Mouse (Mus musculus) ES-Bruce4 (cell line): ENCODE results near the gene Atp2b2. TPM values are rescaled to one million over a fixed set of nuclear protein-coding genes. Genes with fewer than 3 reads are reported as not detected.
A peak's percentile ranks its signal among the peaks of the same experiment; 100 is the strongest.

Experiments
- H3K27ac ChIP-seq: 2 replicates; pipeline ENCODE4 v1.5.1; 2012; ENCODE audit warnings: low read length, inconsistent platforms; ENCODE audit not compliant: insufficient read depth
- H3K27me3 ChIP-seq: 2 replicates; pipeline ENCODE4 v1.6.1; 2012; ENCODE audit warnings: mild to moderate bottlenecking, low read length, inconsistent platforms; ENCODE audit not compliant: control insufficient read depth, poor library complexity, insufficient read depth, severe bottlenecking
- H3K36me3 ChIP-seq: 2 replicates; pipeline ENCODE4 v1.6.1; 2012; ENCODE audit warnings: inconsistent platforms, mild to moderate bottlenecking, low read length, moderate library complexity; ENCODE audit not compliant: control insufficient read depth, poor library complexity, insufficient read depth, severe bottlenecking
- H3K4me1 ChIP-seq: one replicate; pipeline ENCODE4 v1.8.1; 2011; ENCODE audit warnings: low read length; ENCODE audit not compliant: control insufficient read depth, insufficient read depth
- H3K4me3 ChIP-seq: 2 replicates; pipeline ENCODE4 v1.5.1; 2011; ENCODE audit warnings: low read depth, mild to moderate bottlenecking, low read length
- H3K9ac ChIP-seq: 2 replicates; pipeline ENCODE4 v1.6.1; 2012; ENCODE audit warnings: low read depth, mild to moderate bottlenecking, inconsistent platforms; ENCODE audit not compliant: poor library complexity, severe bottlenecking
- H3K9me3 ChIP-seq: replicated peaks from 2 replicates; pipeline ENCODE4 v1.6.1; 2012; ENCODE audit warnings: mild to moderate bottlenecking, low read length, inconsistent platforms; ENCODE audit not compliant: control insufficient read depth, poor library complexity, insufficient read depth, severe bottlenecking
- CTCF ChIP-seq: IDR thresholded peaks from one replicate; pipeline ENCODE4 v1.8.1; 2011; ENCODE audit warnings: low read depth, low read length
- EP300 ChIP-seq: IDR thresholded peaks from 2 replicates; pipeline ENCODE4 v1.6.1; 2011; ENCODE audit warnings: low read depth, low read length; ENCODE audit not compliant: insufficient read depth
- POLR2A ChIP-seq: IDR thresholded peaks from one replicate; pipeline ENCODE4 v1.8.1; 2011; ENCODE audit warnings: low read length; ENCODE audit not compliant: insufficient read depth
- polyA plus RNA-seq: library from polyadenylated mRNA; stranded (reverse); fragments of >200 nt; gene quantifications from 2 replicates; pipeline ENCODE4 v1.2.4, GENCODE M21; 2011; ENCODE audit warnings: low read depth; ENCODE audit not compliant: missing spikeins, insufficient read depth, insufficient read length

Gene Atp2b2
- polyA plus RNA-seq, 1 experiment = 0.42 TPM

GRCm38 (mm10) chr6:113904406-113904805 is 138.0 kb downstream of the Atp2b2 start:
- Histone ChIP-seq H3K4me1 (no peaks in the 10 kb centered on the region), H3K4me3 (no peak overlapping the region), H3K27me3 (no peaks in the 10 kb centered on the region), H3K9me3 (no peaks in the 10 kb centered on the region), H3K9ac (no peak overlapping the region), H3K36me3 (no peaks in the 10 kb centered on the region), H3K27ac (no peak overlapping the region)
- no peak for TF ChIP-seq EP300

- Histone ChIP-seq H3K9ac (no peak overlapping the region), H3K27me3 (no peaks in the 10 kb centered on the region), H3K4me3 (no peak overlapping the region), H3K27ac (no peak overlapping the region), H3K4me1 (no peaks in the 10 kb centered on the region), H3K36me3 (no peaks in the 10 kb centered on the region), H3K9me3 (no peaks in the 10 kb centered on the region)
- TF ChIP-seq EP300 (no peak), CTCF (no peak), POLR2A (no peak)
Measured at GRCm38 (mm10) chr6:113896023-113896422, 146.4 kb downstream of the Atp2b2 start.

GRCm38 (mm10) chr6:113894008-113894407 is 148.4 kb downstream of the Atp2b2 start:
- TF ChIP-seq CTCF (no peak), EP300 (no peak), POLR2A (no peak)
- H3K27me3 ChIP-seq = peaks cover 2% of the 10 kb centered on the region; the same call in 1 of the 2 replicates
- H3K4me3 ChIP-seq = no peak overlapping the region
- H3K27ac ChIP-seq = no peak overlapping the region
- no peaks in the 10 kb centered on the region for H3K9me3 ChIP-seq
- no peaks in the 10 kb centered on the region for H3K4me1 ChIP-seq
- no peak overlapping the region for H3K9ac ChIP-seq
- H3K36me3 ChIP-seq = no peaks in the 10 kb centered on the region

- TF ChIP-seq POLR2A (no peak), EP300 (no peak), CTCF (no peak)
- Histone ChIP-seq H3K27ac (no peak overlapping the region), H3K9me3 (no peaks in the 10 kb centered on the region), H3K9ac (no peak overlapping the region), H3K4me1 (no peaks in the 10 kb centered on the region), H3K36me3 (no peaks in the 10 kb centered on the region), H3K27me3 (peaks cover 2% of the 10 kb centered on the region; the same call in 1 of the 2 replicates), H3K4me3 (no peak overlapping the region)
Measured at GRCm38 (mm10) chr6:113892091-113892674, 150.2 kb downstream of the Atp2b2 start.

GRCm38 (mm10) chr6:113891225-113891967 is 151.0 kb downstream of the Atp2b2 start:
- peak overlapping the region; percentile 58 for H3K4me3 ChIP-seq
- TF ChIP-seq EP300 = no peak
- no peak for TF ChIP-seq CTCF
- no peak for TF ChIP-seq POLR2A
- H3K27me3 ChIP-seq = peaks cover 2% of the 10 kb centered on the region; the same call in 1 of the 2 replicates
- H3K4me1 ChIP-seq = no peaks in the 10 kb centered on the region
- no peaks in the 10 kb centered on the region for H3K36me3 ChIP-seq
- no peak overlapping the region for H3K27ac ChIP-seq
- peak overlapping the region; percentile 67 for H3K9ac ChIP-seq
- no peaks in the 10 kb centered on the region for H3K9me3 ChIP-seq

GRCm38 (mm10) chr6:113890858-113891213 is 151.6 kb downstream of the Atp2b2 start:
- no peaks in the 10 kb centered on the region for H3K36me3 ChIP-seq
- no peak for TF ChIP-seq EP300
- TF ChIP-seq POLR2A = no peak
- no peak for TF ChIP-seq CTCF
- peak overlapping the region; percentile 67 for H3K9ac ChIP-seq
- no peaks in the 10 kb centered on the region for H3K9me3 ChIP-seq
- no peak overlapping the region for H3K27ac ChIP-seq
- H3K4me3 ChIP-seq = peak overlapping the region; percentile 12
- H3K27me3 ChIP-seq = peaks cover 2% of the 10 kb centered on the region; the same call in 1 of the 2 replicates
- no peaks in the 10 kb centered on the region for H3K4me1 ChIP-seq
